Mouse (Mus musculus): ENCODE measurements at regions not wholly inside any gene's neighbourhood (a gene's known extent, or its start where the extent isn't known, plus 50 kb on each side); places are given as distances from the start of the nearest gene placed in this dataset.

DNA sequence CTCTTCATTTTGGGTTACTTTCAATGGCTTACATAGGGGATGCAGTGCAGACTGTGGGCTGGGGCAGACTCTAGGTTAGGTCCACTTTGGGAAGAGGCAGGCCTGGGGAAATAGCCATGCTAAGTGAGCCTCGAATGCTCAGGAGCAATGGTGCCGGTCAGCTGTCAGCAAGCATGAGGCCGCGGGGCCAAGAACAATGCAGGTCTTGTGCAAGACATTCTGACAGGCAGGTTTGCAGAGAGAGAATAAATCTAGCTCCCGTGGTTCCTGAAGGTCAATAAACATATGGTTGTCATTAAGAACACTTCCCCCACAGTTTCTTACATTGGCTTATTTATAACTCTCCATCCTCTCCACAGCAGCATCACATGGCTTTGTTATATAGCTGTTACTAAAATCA, 142.5 kb downstream of the 4930564D02Rik start:
- no peak for DNase-seq (ENCODE audit: low read depth, low spot score)
- no peaks in the 10 kb centered on the region for H3K36me3 ChIP-seq (ENCODE audit: control insufficient read depth, insufficient read depth, low read length, poor library complexity, severe bottlenecking)
- no peaks in the 10 kb centered on the region for H3K27me3 ChIP-seq (ENCODE audit: control insufficient read depth, insufficient read depth, low read length, poor library complexity, severe bottlenecking)

GRCm38 (mm10) chr3:105211023-105211422, 144.4 kb downstream of the 4930564D02Rik start:
- Histone ChIP-seq H3K36me3 (ENCODE audit: control insufficient read depth, insufficient read depth, low read length, poor library complexity, severe bottlenecking) (no peaks in the 10 kb centered on the region), H3K27me3 (ENCODE audit: control insufficient read depth, insufficient read depth, low read length, poor library complexity, severe bottlenecking) (no peaks in the 10 kb centered on the region)
- no peak for DNase-seq (ENCODE audit: low read depth, low spot score)

- H3K27me3 ChIP-seq (ENCODE audit: control insufficient read depth, insufficient read depth, low read length, poor library complexity, severe bottlenecking): no peaks in the 10 kb centered on the region
- no peaks in the 10 kb centered on the region for H3K36me3 ChIP-seq (ENCODE audit: control insufficient read depth, insufficient read depth, low read length, poor library complexity, severe bottlenecking)
- DNase-seq (ENCODE audit: low read depth, low spot score): no peak
These were observed 145.1 kb downstream of the 4930564D02Rik start for GRCm38 (mm10) chr3:105211726-105212125.

DNA sequence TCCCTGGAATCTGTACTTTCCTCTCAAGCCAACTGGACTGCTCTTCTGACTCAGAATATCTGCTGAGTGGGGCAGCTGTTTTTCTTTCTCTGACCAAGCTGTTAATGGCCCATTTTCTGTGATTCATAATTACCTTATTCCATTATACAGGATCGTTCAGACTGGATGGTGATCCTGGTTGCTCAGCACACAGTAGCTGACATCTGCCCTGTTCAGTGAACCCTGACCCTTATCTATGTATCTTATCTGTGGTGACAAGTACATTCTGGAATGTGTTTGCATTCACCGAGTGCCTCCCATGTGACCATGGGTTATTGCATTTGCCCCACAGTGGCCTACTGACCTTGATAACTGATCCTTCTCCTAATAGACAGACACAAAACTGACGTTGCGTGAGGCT, 148.2 kb downstream of the 4930564D02Rik start:
- DNase-seq (ENCODE audit: low read depth, low spot score): no peak
- H3K27me3 ChIP-seq (ENCODE audit: control insufficient read depth, insufficient read depth, low read length, poor library complexity, severe bottlenecking): no peaks in the 10 kb centered on the region
- H3K36me3 ChIP-seq (ENCODE audit: control insufficient read depth, insufficient read depth, low read length, poor library complexity, severe bottlenecking): no peaks in the 10 kb centered on the region

GRCm38 (mm10) chr3:105215729-105216128, 149.1 kb downstream of the 4930564D02Rik start:
- no peaks in the 10 kb centered on the region for H3K27me3 ChIP-seq (ENCODE audit: control insufficient read depth, insufficient read depth, low read length, poor library complexity, severe bottlenecking)
- H3K36me3 ChIP-seq (ENCODE audit: control insufficient read depth, insufficient read depth, low read length, poor library complexity, severe bottlenecking): no peaks in the 10 kb centered on the region
- no peak for DNase-seq (ENCODE audit: low read depth, low spot score)

GRCm38 (mm10) chr3:105219630-105220029, 153.0 kb downstream of the 4930564D02Rik start:
- no peaks in the 10 kb centered on the region for H3K36me3 ChIP-seq (ENCODE audit: control insufficient read depth, insufficient read depth, low read length, poor library complexity, severe bottlenecking)
- no peaks in the 10 kb centered on the region for H3K27me3 ChIP-seq (ENCODE audit: control insufficient read depth, insufficient read depth, low read length, poor library complexity, severe bottlenecking)
- no peak for DNase-seq (ENCODE audit: low read depth, low spot score)

DNA sequence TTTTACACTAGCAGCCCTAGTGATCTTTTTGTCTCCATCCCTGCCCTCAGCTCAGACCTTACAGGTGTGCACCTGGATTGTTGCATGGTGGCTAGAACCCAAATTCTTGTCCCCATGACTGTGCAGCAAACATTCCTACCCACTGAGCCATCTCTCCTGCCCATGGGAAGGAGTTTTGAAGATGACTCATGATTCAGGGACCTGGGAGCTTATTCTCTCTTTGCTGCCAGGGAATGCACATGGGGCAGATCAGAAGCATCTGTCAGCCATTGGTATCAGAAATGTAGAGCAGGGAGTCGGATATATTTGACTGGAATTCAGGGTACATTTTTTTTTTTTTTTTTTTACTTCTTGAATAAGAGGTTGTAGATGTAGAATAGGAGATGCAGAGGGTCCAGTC, 154.0 kb downstream of the 4930564D02Rik start:
- H3K27me3 ChIP-seq (ENCODE audit: control insufficient read depth, insufficient read depth, low read length, poor library complexity, severe bottlenecking): no peaks in the 10 kb centered on the region
- DNase-seq (ENCODE audit: low read depth, low spot score): no peak
- no peaks in the 10 kb centered on the region for H3K36me3 ChIP-seq (ENCODE audit: control insufficient read depth, insufficient read depth, low read length, poor library complexity, severe bottlenecking)

GRCm38 (mm10) chr3:105222925-105223324, 156.3 kb downstream of the 4930564D02Rik start:
- Histone ChIP-seq H3K36me3 (ENCODE audit: control insufficient read depth, insufficient read depth, low read length, poor library complexity, severe bottlenecking) (no peaks in the 10 kb centered on the region), H3K27me3 (ENCODE audit: control insufficient read depth, insufficient read depth, low read length, poor library complexity, severe bottlenecking) (no peaks in the 10 kb centered on the region)
- DNase-seq (ENCODE audit: low read depth, low spot score): no peak

GRCm38 (mm10) chr3:105223671-105224070, 157.0 kb downstream of the 4930564D02Rik start:
- Histone ChIP-seq H3K36me3 (ENCODE audit: control insufficient read depth, insufficient read depth, low read length, poor library complexity, severe bottlenecking) (no peaks in the 10 kb centered on the region), H3K27me3 (ENCODE audit: control insufficient read depth, insufficient read depth, low read length, poor library complexity, severe bottlenecking) (no peaks in the 10 kb centered on the region)
- no peak for DNase-seq (ENCODE audit: low read depth, low spot score)

DNA sequence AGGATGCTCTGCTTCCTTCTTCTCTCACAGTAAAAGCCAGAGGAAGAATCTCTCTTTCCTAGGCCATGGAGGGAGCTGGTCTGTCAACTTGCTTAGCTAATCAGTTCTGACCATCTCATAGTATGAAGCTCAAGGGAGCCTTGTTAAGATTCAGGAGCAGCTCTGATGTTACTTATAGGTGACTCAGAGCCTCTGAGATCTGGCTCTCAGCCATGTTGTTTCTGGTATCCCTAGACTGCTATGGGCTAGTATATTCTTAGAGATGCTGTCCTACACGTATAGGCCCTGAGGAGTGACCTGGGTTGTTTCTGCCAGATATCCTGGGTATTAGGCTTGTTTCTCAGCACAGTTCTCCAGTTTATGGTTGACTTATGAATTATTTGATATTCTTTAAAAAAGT, 160.9 kb downstream of the 4930564D02Rik start:
- Histone ChIP-seq H3K36me3 (ENCODE audit: control insufficient read depth, insufficient read depth, low read length, poor library complexity, severe bottlenecking) (no peaks in the 10 kb centered on the region), H3K27me3 (ENCODE audit: control insufficient read depth, insufficient read depth, low read length, poor library complexity, severe bottlenecking) (no peaks in the 10 kb centered on the region)
- no peak for DNase-seq (ENCODE audit: low read depth, low spot score)

DNA sequence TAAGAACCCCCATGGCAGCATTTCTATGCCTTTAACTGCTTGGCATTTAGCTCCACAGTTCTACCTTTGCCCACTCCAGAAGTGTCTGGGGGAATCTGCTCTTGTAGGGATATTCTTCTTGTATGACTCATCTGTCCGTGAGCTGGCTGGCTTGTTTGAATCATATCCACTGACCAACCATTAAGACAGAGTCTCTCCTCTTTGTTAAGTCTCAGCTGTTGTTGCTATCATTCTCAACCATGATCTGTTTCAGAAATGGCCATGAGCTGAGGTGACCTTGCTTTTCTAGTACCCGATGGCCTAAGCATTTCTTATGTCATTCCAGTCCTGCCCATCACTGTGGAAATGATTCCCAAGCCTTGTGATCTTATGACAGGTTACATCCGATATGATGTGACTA, 161.8 kb downstream of the 4930564D02Rik start:
- no peak for DNase-seq (ENCODE audit: low read depth, low spot score)
- Histone ChIP-seq H3K27me3 (ENCODE audit: control insufficient read depth, insufficient read depth, low read length, poor library complexity, severe bottlenecking) (no peaks in the 10 kb centered on the region), H3K36me3 (ENCODE audit: control insufficient read depth, insufficient read depth, low read length, poor library complexity, severe bottlenecking) (no peaks in the 10 kb centered on the region)

- no peak for DNase-seq (ENCODE audit: low read depth, low spot score)
- no peaks in the 10 kb centered on the region for H3K27me3 ChIP-seq (ENCODE audit: control insufficient read depth, insufficient read depth, low read length, poor library complexity, severe bottlenecking)
- H3K36me3 ChIP-seq (ENCODE audit: control insufficient read depth, insufficient read depth, low read length, poor library complexity, severe bottlenecking): no peaks in the 10 kb centered on the region
These were observed 174.4 kb downstream of the 4930564D02Rik start for GRCm38 (mm10) chr3:105241048-105241447.

GRCm38 (mm10) chr3:105257096-105257495, 190.5 kb downstream of the 4930564D02Rik start:
- no peaks in the 10 kb centered on the region for H3K36me3 ChIP-seq (ENCODE audit: control insufficient read depth, insufficient read depth, low read length, poor library complexity, severe bottlenecking)
- no peaks in the 10 kb centered on the region for H3K27me3 ChIP-seq (ENCODE audit: control insufficient read depth, insufficient read depth, low read length, poor library complexity, severe bottlenecking)
- DNase-seq (ENCODE audit: low read depth, low spot score): no peak

DNA sequence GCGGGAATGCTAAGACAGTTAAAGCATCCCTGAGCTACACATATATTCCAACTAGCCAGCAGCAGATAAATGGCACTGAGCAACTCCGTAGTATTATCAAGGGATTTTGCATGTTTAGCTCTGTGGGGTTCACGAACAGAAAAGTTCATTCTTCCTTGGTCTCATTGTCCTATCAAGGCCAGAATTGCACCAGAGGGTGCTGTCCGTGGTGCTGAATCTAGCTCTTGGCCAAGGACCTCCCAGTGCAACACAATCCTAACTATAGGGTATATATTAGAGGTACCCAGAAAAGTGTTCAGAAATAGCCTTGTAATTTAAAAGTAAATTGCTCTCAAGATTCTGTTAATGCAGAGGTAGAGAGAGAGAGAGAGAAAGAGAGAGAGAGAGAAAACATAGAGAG, 176.9 kb upstream of the Kcnd3 start:
- peak; percentile 6 for DNase-seq (ENCODE audit: low read depth, low spot score)
- Histone ChIP-seq H3K36me3 (ENCODE audit: control insufficient read depth, insufficient read depth, low read length, poor library complexity, severe bottlenecking) (no peaks in the 10 kb centered on the region), H3K27me3 (ENCODE audit: control insufficient read depth, insufficient read depth, low read length, poor library complexity, severe bottlenecking) (no peaks in the 10 kb centered on the region)

- Histone ChIP-seq H3K27me3 (ENCODE audit: control insufficient read depth, insufficient read depth, low read length, poor library complexity, severe bottlenecking) (no peaks in the 10 kb centered on the region), H3K36me3 (ENCODE audit: control insufficient read depth, insufficient read depth, low read length, poor library complexity, severe bottlenecking) (no peaks in the 10 kb centered on the region)
- DNase-seq (ENCODE audit: low read depth, low spot score): no peak
These were observed 171.2 kb upstream of the Kcnd3 start for GRCm38 (mm10) chr3:105280971-105281370.

DNA sequence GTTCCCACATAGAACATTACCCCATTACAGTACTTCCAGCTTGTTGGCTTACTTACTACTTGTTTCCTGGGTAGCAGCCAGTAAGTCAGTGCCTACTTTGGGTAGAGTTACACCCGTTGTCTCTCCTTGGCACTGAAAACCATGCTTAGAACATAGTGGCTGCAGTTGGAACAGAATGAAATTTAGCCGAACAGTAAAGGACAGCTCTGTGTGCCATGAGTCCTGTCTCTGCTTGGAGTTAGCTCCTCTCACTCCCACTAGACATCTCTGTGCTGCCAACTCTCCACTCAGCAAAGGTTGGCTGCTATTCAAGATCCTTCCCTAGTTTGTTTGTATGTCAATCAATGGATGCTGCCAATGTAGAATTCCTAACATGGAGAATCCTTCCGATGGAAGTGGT, 170.4 kb upstream of the Kcnd3 start:
- no peaks in the 10 kb centered on the region for H3K27me3 ChIP-seq (ENCODE audit: control insufficient read depth, insufficient read depth, low read length, poor library complexity, severe bottlenecking)
- no peaks in the 10 kb centered on the region for H3K36me3 ChIP-seq (ENCODE audit: control insufficient read depth, insufficient read depth, low read length, poor library complexity, severe bottlenecking)
- no peak for DNase-seq (ENCODE audit: low read depth, low spot score)

All from splenic B cell, adult 2 months (primary cell).